Mouse (Mus musculus): Measurements from ENCODE around the gene Fam227a.

- no peak for TF ChIP-seq CTCF (IDR thresholded peaks at IDR 0.05; ENCODE audit: borderline replicate concordance, insufficient read depth, low read length)
- TF ChIP-seq POLR2A (IDR thresholded peaks at IDR 0.05; ENCODE audit: low read depth, low read length), result no peak
Measured at GRCm38 (mm10) chr15:79657837-79658530, 772 bp downstream of the Fam227a start.

Data from embryonic fibroblast, embryonic 13.5 days (primary cell).